Mouse (Mus musculus) embryonic facial prominence, embryonic 12.5 days (tissue): ENCODE data around the gene Lipt2. TPM values are rescaled to one million over a fixed set of nuclear protein-coding genes. Genes with fewer than 3 reads are reported as not detected.
A peak's percentile ranks its signal among the peaks of the same experiment; 100 is the strongest.

Source experiments
- ATAC-seq: fragments of 200-750 bp; cut with Nextera tagmentation; 2 replicates; pipeline ENCODE4 v1.8.0; 2017; ENCODE audit not compliant: insufficient number of reproducible peaks, insufficient read depth, low FRiP score, low TSS enrichment
- H3K27ac ChIP-seq: fragments of 300-500 bp; sonication (generic); 2 replicates; pipeline ENCODE4 v1.5.1; 2016; ENCODE audit warnings: mild to moderate bottlenecking
- H3K27me3 ChIP-seq: fragments of 300-500 bp; sonication (generic); 2 replicates; pipeline ENCODE4 v1.6.1; 2016; ENCODE audit warnings: mild to moderate bottlenecking, moderate library complexity
- H3K36me3 ChIP-seq: fragments of 300-500 bp; sonication (generic); 2 replicates; pipeline ENCODE4 v1.6.1; 2016; ENCODE audit warnings: mild to moderate bottlenecking
- H3K4me1 ChIP-seq: fragments of 300-500 bp; sonication (generic); 2 replicates; pipeline ENCODE4 v1.6.1; 2016
- H3K4me2 ChIP-seq: fragments of 300-500 bp; sonication (generic); replicated peaks from 2 replicates; pipeline ENCODE4 v1.6.1; 2016; ENCODE audit warnings: mild to moderate bottlenecking, moderate library complexity
- H3K4me3 ChIP-seq: fragments of 300-500 bp; sonication (generic); 2 replicates; pipeline ENCODE4 v1.5.1; 2016; ENCODE audit warnings: mild to moderate bottlenecking
- H3K9ac ChIP-seq: fragments of 300-500 bp; sonication (generic); 2 replicates; pipeline ENCODE4 v1.6.1; 2016; ENCODE audit warnings: mild to moderate bottlenecking, moderate library complexity
- H3K9me3 ChIP-seq: fragments of 300-500 bp; sonication (generic); 2 replicates; pipeline ENCODE4 v1.6.1; 2016; ENCODE audit warnings: mild to moderate bottlenecking, moderate library complexity
- WGBS: fragments of 180-500 bp; shearing (Covaris S2); methylation state at CpG from one replicate; pipeline ENCODE4 v1.1.7; 2016; 5-methylcytosine and 5-hydroxymethylcytosine counted together
- polyA plus RNA-seq: library from polyadenylated mRNA; unstranded; fragments of >200 nt; fragmentation: Nextera tagmentation; extraction: Ambion mirVana; gene quantifications from 2 replicates; pipeline ENCODE4 v1.2.1, GENCODE M21; 2016

Gene Lipt2
- polyA plus RNA-seq, 1 experiment from 2014 or later: 26.8 TPM

DNA sequence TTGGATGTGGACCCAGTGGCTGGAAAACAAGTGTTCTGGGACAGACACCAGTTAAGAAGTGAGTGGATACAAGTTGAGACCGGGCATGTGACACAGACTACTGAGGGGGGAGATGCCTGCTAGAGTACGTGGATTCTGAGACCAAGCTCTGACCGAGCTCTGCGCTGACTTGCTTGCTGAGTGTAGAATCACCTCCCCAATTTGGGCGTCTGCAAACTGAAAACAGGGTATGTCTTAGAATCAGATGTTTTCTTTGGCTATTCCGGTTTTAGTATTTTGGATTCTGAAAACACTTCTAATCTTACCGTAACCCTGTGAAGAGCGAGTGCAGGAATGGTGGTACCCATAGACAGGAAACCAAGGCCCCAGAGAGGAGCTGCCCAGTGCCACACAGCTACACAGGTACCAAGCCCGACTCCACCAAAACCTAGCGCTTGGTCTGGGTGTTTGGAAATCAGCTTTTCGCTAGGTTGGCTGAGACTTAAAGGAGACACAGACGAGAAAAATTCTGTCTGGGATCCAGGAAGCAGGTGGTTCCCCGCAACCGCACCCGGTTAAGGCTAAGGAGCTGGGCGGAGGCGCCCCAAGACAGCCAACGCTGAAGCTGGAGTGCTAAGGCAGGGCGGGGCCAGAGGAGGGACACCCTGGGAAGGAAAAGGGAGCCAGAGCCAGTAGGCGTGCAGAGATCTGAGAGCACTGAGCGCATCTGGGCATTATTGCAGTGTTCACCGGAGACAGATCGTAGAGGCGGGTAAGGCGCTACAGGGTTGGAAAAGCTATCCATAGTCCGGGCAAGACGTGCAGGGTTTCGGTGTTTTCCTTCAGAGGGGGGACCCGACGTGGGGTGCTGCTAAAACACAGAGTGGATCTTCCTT, 19.2 kb downstream of the Lipt2 start:
- WGBS: 11% methylated on average over 30 of the region's 30 CpGs
- peak overlapping the region; percentile 75 for H3K4me2 ChIP-seq
- no peak overlapping the region for H3K27ac ChIP-seq
- peaks cover 41% of the 10 kb centered on the region for H3K27me3 ChIP-seq
- no peaks in the 10 kb centered on the region for H3K9me3 ChIP-seq
- H3K4me1 ChIP-seq: peaks cover 7% of the 10 kb centered on the region
- H3K36me3 ChIP-seq: no peaks in the 10 kb centered on the region
- peak overlapping the region; percentile 40 for H3K4me3 ChIP-seq
- 0 out of 2 replicates have a peak, but pooled peaks have one; percentile 80 for ATAC-seq
- peak overlapping the region; percentile 19; the same call in 1 of the 2 replicates for H3K9ac ChIP-seq

DNA sequence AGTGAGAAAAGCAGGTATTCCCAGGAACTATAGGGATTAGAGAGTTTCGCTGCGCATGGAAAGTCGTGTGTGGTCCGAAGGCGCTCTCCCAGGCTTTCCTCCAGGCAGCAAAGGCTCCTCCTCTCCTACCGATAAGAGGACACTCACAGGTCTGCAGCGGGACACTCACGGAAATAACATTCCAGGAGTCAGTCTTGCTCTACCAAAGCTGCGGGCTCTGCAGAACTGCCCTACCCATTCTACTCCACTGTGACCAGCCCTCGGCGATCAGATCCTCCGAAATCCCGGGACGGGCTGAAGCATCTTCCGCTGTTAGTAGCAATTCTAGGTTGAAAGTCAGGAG, 19.8 kb downstream of the Lipt2 start:
- H3K4me3 ChIP-seq: peak overlapping the region; percentile 40
- WGBS: 2% methylated on average over 15 of the region's 15 CpGs
- peaks cover 41% of the 10 kb centered on the region for H3K27me3 ChIP-seq
- peak overlapping the region; percentile 19 for H3K9ac ChIP-seq
- H3K27ac ChIP-seq: no peak overlapping the region
- peak overlapping the region; percentile 75 for H3K4me2 ChIP-seq
- no peaks in the 10 kb centered on the region for H3K9me3 ChIP-seq
- H3K36me3 ChIP-seq: no peaks in the 10 kb centered on the region
- 0 out of 2 replicates have a peak, but pooled peaks have one; percentile 15 for ATAC-seq
- peaks cover 7% of the 10 kb centered on the region for H3K4me1 ChIP-seq

DNA sequence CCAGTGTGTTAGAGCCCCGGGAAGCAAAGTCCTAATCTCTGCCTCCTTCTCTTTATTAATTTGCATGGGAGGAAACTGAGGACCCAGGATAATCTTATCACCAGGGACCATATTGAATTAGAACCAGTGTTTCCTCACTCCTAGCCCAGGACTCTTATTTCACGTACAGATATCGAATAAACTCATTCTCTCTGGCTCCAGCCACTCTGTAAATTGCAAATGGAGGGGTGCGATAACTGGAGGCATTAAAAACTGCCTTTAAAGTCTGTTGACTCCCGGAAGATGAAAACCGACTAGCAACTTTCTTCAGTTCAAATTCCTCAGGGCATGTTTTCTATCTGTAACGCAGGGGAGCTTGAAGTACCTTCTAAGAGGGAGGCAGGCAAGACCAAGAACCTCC, 20.3 kb downstream of the Lipt2 start:
- Histone ChIP-seq H3K4me3 (peak overlapping the region; percentile 40), H3K36me3 (no peaks in the 10 kb centered on the region), H3K4me1 (peaks cover 7% of the 10 kb centered on the region), H3K9me3 (no peaks in the 10 kb centered on the region), H3K27ac (no peak overlapping the region), H3K27me3 (peaks cover 41% of the 10 kb centered on the region), H3K9ac (peak overlapping the region; percentile 19), H3K4me2 (peak overlapping the region; percentile 75)
- WGBS: 55% methylated on average over 7 of the region's 7 CpGs
- no peak for ATAC-seq

DNA sequence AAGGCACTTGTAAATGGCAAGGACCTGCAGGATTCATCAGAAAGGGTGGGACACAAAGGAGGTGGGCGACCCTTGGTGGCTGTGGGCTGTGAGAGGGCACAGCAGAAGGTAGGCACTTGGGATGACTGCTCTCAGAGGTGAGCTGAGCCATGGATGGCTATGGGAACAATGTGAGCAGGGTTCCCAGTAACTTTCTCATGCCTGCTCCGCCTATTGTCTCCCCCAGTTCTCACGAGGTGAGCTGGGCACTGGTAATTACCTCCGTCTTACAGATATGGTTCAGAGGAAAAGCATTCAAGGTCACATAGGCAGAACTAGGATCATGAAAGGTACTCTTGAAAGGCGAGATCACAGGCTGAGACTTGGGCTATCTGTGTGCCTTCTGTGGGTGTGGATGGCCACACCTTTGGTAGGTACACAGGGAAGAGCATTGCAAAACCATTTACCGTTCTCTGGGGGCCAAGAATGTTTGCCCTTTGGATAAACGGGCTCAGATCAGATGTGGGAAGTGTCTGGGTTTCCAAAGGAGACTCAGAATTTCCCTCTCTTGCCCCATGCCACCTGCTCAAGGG, 20.8 kb downstream of the Lipt2 start:
- Histone ChIP-seq H3K9ac (no peak overlapping the region), H3K36me3 (no peaks in the 10 kb centered on the region), H3K4me1 (peaks cover 7% of the 10 kb centered on the region), H3K27ac (no peak overlapping the region), H3K27me3 (peaks cover 41% of the 10 kb centered on the region), H3K9me3 (no peaks in the 10 kb centered on the region), H3K4me2 (no peak overlapping the region), H3K4me3 (no peak overlapping the region)
- no peak for ATAC-seq
- WGBS: 70% methylated on average over 7 of the region's 7 CpGs

DNA sequence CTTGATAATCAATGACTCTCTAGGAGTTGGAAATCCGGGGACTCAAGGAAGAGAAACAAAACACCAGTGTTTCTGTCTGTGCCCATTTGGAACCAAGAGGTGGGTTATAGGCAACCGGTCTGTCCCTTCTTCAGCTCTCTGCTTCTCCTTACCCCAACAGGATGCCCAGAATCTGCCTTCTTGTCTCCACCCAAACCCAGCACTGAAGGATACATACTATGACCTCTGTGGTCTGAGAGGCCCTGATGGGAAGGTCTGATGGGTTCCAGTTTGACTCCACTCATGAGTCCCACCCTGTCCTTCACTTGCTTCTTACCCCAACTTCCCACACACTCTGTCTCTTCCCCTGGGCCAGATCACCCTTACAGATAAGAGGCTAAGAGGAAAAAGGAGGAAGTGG, 22.1 kb downstream of the Lipt2 start:
- Histone ChIP-seq H3K9me3 (no peaks in the 10 kb centered on the region), H3K27me3 (peaks cover 35% of the 10 kb centered on the region), H3K4me1 (peaks cover 7% of the 10 kb centered on the region), H3K4me3 (no peak overlapping the region), H3K9ac (no peak overlapping the region), H3K36me3 (no peaks in the 10 kb centered on the region), H3K4me2 (no peak overlapping the region), H3K27ac (no peak overlapping the region)
- 63% methylated on average over 2 of the region's 2 CpGs for WGBS
- ATAC-seq: no peak

DNA sequence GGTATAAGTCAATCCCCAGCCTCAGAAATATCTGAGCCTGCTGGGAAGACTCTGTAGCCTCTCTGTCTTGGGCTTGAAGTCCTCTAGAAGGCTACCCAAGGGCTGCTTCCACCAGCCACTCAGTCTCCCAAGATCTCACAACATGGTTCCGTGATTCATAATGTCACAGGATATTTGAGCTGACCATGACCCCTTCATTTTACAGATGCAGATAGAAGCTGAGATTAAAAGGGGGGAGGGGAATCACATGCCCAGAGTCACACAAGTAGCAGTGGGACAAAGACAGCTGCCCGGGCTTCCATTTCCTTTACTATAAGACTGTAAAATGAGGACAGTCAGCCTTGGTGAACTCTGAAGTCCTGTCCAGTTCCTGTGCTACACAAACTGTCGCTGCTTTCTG, 22.5 kb downstream of the Lipt2 start:
- H3K9me3 ChIP-seq: no peaks in the 10 kb centered on the region
- H3K27ac ChIP-seq: no peak overlapping the region
- no peak overlapping the region for H3K4me2 ChIP-seq
- H3K36me3 ChIP-seq: no peaks in the 10 kb centered on the region
- H3K4me3 ChIP-seq: no peak overlapping the region
- no peak overlapping the region for H3K9ac ChIP-seq
- ATAC-seq: no peak
- H3K27me3 ChIP-seq: peaks cover 35% of the 10 kb centered on the region
- peaks cover 7% of the 10 kb centered on the region for H3K4me1 ChIP-seq
- WGBS: 63% methylated on average over 3 of the region's 3 CpGs

DNA sequence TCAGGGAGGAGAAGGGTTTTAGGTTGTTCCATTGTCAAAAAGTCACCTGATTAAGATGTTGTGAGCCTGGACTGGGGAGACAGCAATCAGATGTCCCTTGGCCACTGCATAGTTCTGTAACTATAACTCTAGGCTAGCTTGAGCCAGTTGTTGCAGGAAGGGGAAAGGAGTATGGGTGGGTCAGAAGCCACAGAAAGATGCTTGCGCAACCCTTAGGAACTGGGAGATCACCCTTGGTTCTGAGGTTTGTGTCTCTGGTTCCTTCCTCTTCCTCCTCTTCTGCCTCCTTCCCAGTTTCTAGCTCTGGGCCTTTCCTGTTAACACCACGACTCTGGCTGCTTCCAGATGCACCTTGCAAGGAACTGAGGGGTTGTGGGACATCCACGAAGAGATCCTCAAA, 23.3 kb downstream of the Lipt2 start:
- Histone ChIP-seq H3K4me2 (no peak overlapping the region), H3K27ac (no peak overlapping the region), H3K9me3 (no peaks in the 10 kb centered on the region), H3K4me1 (peaks cover 7% of the 10 kb centered on the region), H3K36me3 (no peaks in the 10 kb centered on the region), H3K4me3 (no peak overlapping the region), H3K27me3 (peaks cover 29% of the 10 kb centered on the region), H3K9ac (no peak overlapping the region)
- ATAC-seq: no peak
- 86% methylated on average over 3 of the region's 3 CpGs for WGBS

DNA sequence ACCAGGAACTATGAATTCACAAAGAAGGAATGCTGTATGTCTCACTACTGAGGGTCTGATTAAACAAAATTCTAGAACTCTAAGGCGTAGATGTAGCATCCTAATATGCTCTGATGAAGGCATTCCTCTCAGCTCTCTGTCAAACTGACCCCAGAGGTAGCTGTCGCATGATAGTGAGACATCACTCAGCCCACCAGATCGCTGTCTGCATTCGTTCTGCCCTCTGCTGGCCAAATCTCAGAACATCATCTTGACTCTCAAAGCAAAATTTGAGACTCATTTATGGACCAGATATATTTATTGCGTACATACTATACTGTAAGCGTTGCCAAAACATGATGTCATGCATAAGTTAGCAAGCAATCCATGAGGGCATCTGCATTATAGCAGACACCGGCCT, 28.5 kb downstream of the Lipt2 start:
- no peak overlapping the region for H3K9ac ChIP-seq
- H3K27me3 ChIP-seq: no peaks in the 10 kb centered on the region
- no peaks in the 10 kb centered on the region for H3K4me1 ChIP-seq
- H3K4me2 ChIP-seq: no peak overlapping the region
- ATAC-seq: no peak
- WGBS: 25% methylated on average over 7 of the region's 7 CpGs
- H3K4me3 ChIP-seq: no peak overlapping the region
- H3K9me3 ChIP-seq: no peaks in the 10 kb centered on the region
- H3K36me3 ChIP-seq: no peaks in the 10 kb centered on the region
- no peak overlapping the region for H3K27ac ChIP-seq

DNA sequence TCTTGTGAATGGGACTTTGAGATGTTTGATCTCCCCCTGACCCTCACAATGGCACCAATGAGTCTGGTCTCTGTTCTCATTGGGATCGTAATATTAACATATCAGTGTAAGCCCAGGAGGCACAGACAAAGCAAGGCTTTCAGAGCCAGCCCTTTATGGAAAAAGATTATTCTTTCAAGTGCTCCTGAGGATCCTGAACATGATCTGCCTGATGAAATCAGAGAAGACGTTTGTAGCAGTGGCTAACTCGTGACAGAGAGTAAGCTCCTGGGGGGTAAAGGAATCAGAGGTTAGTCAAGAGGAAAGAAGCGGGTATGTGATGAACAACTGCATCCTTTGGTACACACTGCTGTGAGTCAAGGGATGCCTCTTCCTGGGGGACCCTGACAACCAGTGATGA, 31.1 kb downstream of the Lipt2 start:
- Histone ChIP-seq H3K4me3 (no peak overlapping the region), H3K4me1 (no peaks in the 10 kb centered on the region), H3K4me2 (no peak overlapping the region), H3K9me3 (no peaks in the 10 kb centered on the region), H3K9ac (no peak overlapping the region), H3K27me3 (no peaks in the 10 kb centered on the region), H3K27ac (no peak overlapping the region), H3K36me3 (no peaks in the 10 kb centered on the region)
- WGBS: 22% methylated on average over 4 of the region's 4 CpGs
- ATAC-seq: peak; percentile 52

DNA sequence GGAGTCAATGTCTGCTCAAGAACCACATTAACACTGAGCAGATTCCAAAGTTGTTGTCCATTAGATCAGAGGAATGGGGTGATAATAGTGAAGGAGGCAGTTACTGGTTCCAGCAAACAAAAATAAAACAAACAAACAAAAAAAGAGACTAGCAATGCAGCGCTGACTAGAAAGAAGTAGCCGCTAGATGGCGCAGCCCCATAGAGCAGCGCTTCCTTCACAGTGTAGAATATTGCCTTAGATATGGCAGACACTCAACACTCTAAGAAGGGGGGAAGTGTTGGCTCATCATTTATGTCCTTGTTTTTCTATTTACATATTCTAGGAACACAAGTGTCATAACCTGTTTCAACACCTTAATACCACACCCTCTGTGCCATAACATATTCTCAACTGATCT, 31.7 kb downstream of the Lipt2 start:
- no peak for ATAC-seq

DNA sequence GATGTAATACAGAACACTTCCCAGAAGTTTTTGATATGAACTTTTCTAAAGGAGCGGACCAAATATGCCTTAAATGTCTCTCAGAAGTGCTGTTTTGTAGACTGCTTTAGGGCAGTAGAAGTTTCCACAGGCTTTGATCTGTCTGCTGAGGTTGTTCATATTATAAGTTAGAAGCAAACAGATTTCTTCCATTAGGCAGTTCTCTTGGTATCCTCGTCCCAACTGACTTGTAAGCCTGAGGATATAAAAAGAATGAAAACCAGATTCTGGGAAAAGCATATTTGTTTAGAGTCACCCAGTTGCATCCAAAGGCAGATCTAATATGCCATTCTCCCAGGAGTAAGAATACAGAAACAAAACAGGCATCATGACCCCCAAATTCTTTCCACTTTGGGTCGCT, 42.1 kb downstream of the Lipt2 start:
- Histone ChIP-seq H3K4me1 (peaks cover 30% of the 10 kb centered on the region; the same call in 1 of the 2 replicates), H3K4me3 (no peak overlapping the region), H3K36me3 (no peaks in the 10 kb centered on the region), H3K9ac (no peak overlapping the region), H3K9me3 (no peaks in the 10 kb centered on the region), H3K27ac (no peak overlapping the region), H3K27me3 (no peaks in the 10 kb centered on the region), H3K4me2 (no peak overlapping the region)
- ATAC-seq: no peak
- 57% methylated on average over 3 of the region's 3 CpGs for WGBS

More for the DNA sequence above, 31.7 kb downstream of the Lipt2 start:
- Histone ChIP-seq H3K4me1 (no peaks in the 10 kb centered on the region), H3K9me3 (no peaks in the 10 kb centered on the region), H3K4me2 (no peak overlapping the region), H3K4me3 (no peak overlapping the region), H3K27ac (no peak overlapping the region), H3K9ac (no peak overlapping the region), H3K36me3 (no peaks in the 10 kb centered on the region), H3K27me3 (no peaks in the 10 kb centered on the region)
- WGBS: 7% methylated on average over 4 of the region's 4 CpGs

DNA sequence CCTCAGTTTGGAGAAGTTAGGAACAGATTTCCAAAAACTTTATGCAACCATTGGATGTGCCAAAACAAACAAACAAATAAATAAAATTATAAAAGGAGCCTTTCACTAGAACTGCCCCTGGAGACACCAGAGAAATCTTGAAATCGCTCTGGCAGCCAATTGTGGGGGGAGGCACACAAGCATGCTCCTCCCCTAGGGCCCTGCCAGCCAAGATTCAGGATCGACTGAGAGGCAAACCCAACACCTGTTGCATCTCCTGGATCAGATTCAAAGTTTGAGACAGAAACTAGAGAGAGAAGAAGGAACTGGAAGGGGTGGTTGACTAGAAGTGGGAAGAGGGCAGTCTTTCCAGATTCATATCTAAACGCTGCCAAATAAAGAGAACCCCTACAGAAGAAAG, 44.5 kb downstream of the Lipt2 start:
- H3K9me3 ChIP-seq: no peaks in the 10 kb centered on the region
- H3K27me3 ChIP-seq: no peaks in the 10 kb centered on the region
- H3K27ac ChIP-seq: no peak overlapping the region
- no peak for ATAC-seq
- 63% methylated on average over 3 of the region's 3 CpGs for WGBS
- no peaks in the 10 kb centered on the region for H3K36me3 ChIP-seq
- H3K4me1 ChIP-seq: peaks cover 30% of the 10 kb centered on the region; the same call in 1 of the 2 replicates
- no peak overlapping the region for H3K4me3 ChIP-seq
- H3K4me2 ChIP-seq: no peak overlapping the region
- H3K9ac ChIP-seq: no peak overlapping the region
